Mouse (Mus musculus) MEL (cell line): ENCODE results near the gene Apobec3.

Source experiments
- CTCF ChIP-seq, 3 experiments: IDR thresholded peaks in 2 of 3; conservative IDR thresholded peaks in 1 of 3; 2 replicates each; pipeline ENCODE4 v1.5.1; 2011 to 2012; ENCODE audit warnings: low read length in 3 of 3, low read depth in 2 of 3, mild to moderate bottlenecking in 2 of 3, improper control_type of control experiment in 1 of 3, inconsistent platforms in 1 of 3, mixed read lengths in 1 of 3, moderate library complexity in 1 of 3; ENCODE audit not compliant: control insufficient read depth in 1 of 3, insufficient read depth in 1 of 3, poor library complexity in 1 of 3, severe bottlenecking in 1 of 3
- POLR2AphosphoS2 ChIP-seq: IDR thresholded peaks from 2 replicates; pipeline ENCODE4 v1.6.1; 2011; ENCODE audit warnings: low read length, improper control_type of control experiment
- RCOR1 ChIP-seq: IDR thresholded peaks from 2 replicates; pipeline ENCODE4 v1.6.1; 2012; ENCODE audit warnings: low read depth, mild to moderate bottlenecking, inconsistent platforms, low read length, improper control_type of control experiment
- ZKSCAN1 ChIP-seq: IDR thresholded peaks from 2 replicates; pipeline ENCODE4 v1.6.1; 2012; ENCODE audit warnings: low read depth, mild to moderate bottlenecking, inconsistent platforms, low read length, improper control_type of control experiment, moderate library complexity

DNA sequence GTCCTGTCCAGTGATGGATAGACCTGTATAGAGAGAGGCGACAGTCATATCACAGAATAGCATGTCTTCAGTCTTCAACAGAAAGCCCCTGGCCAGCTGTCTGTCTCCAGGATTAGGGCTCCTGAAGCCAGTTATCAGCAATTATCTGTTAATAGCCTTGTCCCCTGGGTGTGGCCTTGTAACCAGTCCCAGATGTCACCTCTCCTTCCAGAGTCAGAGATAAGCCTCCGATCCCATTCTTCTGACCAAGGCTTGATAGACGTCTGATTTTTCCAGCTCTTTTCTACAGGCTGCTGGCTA is 2.3 kb downstream of the Apobec3 start:
- TF ChIP-seq CTCF (IDR thresholded peaks at IDR 0.05 in 2 of 3, conservative IDR thresholded peaks at IDR 0.05 in 1 of 3; ENCODE audit: control insufficient read depth in 1 of 3, insufficient read depth in 1 of 3, low read depth in 2 of 3, low read length in 3 of 3, poor library complexity in 1 of 3, severe bottlenecking in 1 of 3) (no peak), POLR2AphosphoS2 (no peak), RCOR1 (no peak), ZKSCAN1 (no peak)
